Mouse (Mus musculus): ENCODE measurements around the gene Ndufs2. TPM values are rescaled to one million over a fixed set of nuclear protein-coding genes. Genes with fewer than 3 reads are reported as not detected.

Gene Ndufs2
- total RNA-seq (2021) = 100 to 1,000 TPM; 275 to 286 TPM

GRCm38 (mm10) chr1:171250680-171251593 lies at the start of gene Ndufs2:
Gene Ndufs2, minus strand, starts transcription at chr1:171251388.
- DNase-seq = peak in 1 of 2 experiments; percentile 32

GRCm38 (mm10) chr1:171298226-171298625 lies 47.0 kb upstream of the Ndufs2 start:
- DNase-seq = no peak

DNA sequence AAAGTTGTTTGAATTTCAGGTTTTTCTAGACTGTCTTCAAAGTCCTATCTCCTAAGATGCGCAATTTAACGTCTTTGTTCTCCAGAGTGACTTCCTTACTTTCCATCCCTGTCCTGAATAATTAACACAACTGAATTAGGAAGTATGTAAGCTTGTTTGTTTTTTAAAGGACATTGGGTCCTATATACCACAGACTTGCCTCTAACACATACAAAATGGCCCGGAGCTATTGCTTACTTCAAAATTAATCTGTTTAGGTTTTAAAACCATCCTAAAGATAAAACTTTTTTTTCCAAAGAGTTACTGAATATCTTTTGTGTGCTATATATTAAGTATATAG lies 43.8 kb upstream of the Ndufs2 start:
- no peak for DNase-seq

DNA sequence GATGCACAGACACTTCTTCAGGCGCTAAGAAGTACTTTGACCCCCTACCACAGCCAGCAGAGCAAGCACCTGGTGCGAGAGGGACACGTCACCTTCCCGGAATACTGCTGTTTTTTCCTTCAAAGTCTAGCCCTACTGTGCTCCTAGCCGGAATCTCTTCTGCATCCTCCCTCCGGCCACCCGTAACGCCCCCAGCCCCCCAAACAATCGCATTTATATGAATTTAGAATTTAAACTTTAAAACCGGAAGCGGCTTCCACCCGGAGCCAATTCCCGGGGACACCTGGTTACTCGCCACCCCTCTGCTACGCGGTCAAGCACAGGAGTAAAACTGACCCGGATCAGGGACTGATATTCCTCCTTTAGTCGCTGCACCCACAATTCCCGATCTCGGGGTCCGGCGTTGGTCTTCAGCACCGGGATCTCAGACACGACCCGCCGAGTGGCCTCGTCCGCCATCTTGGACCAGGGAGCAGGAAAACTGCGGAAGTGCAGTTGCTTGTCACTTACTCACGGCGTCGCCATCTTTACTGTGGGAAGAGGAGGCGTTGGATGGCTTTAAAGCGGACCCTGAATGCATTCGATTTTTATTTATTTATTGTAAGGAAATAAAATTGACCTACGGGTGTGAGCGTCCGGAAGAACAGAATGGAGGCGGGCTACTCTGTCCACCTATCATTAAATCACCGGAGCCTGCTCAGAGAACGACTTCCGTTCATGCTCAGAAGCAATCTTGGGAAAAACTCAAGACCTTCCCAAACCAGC lies 43.3 kb upstream of the Ndufs2 start, which contains the start of gene Ufc1:
TSS of gene Ufc1 (minus strand) at position 727 of the 765 bp plus-strand sequence.
- DNase-seq = peak; percentile 86 to 87

DNA sequence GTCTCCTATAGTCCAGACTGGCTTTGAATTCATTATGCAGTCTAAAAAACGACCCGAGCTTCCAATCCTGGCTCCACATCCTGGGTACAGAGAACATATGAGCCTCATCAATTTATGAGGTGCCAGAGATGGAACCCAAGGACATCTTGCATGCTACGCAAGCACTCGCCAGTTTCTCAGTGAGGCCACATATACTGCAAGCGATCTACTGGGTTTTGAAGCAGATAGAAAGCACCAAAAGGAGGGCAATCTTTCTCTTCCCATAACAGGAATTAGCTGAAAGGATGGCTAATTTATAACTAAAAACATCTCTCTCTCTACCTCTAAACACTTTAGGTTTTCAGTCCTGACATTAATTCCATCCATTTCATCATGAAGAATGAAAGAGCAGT lies 42.7 kb upstream of the Ndufs2 start:
- DNase-seq = no peak

GRCm38 (mm10) chr1:171293351-171293750 lies 42.2 kb upstream of the Ndufs2 start:
- no peak for DNase-seq

DNA sequence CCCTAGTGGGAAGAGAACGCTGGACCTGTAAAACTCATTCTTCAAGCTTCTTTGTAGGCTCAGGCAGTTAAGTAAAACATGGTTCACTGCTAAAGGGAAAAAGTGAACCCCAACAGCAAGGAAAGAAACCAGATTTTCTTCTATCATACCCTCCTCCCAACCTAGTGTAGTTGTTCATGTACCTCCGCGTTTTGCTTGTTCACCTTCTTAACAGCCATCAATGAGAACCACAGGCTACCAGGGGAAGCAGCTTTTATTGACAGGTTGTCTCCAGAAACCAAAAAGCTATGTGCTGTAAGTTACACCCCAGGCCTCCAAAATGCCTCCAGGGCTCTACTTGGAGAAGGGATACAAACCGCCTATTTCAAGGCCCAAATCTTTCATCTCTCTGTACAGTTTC lies 37.1 kb upstream of the Ndufs2 start:
- DNase-seq = no peak

DNA sequence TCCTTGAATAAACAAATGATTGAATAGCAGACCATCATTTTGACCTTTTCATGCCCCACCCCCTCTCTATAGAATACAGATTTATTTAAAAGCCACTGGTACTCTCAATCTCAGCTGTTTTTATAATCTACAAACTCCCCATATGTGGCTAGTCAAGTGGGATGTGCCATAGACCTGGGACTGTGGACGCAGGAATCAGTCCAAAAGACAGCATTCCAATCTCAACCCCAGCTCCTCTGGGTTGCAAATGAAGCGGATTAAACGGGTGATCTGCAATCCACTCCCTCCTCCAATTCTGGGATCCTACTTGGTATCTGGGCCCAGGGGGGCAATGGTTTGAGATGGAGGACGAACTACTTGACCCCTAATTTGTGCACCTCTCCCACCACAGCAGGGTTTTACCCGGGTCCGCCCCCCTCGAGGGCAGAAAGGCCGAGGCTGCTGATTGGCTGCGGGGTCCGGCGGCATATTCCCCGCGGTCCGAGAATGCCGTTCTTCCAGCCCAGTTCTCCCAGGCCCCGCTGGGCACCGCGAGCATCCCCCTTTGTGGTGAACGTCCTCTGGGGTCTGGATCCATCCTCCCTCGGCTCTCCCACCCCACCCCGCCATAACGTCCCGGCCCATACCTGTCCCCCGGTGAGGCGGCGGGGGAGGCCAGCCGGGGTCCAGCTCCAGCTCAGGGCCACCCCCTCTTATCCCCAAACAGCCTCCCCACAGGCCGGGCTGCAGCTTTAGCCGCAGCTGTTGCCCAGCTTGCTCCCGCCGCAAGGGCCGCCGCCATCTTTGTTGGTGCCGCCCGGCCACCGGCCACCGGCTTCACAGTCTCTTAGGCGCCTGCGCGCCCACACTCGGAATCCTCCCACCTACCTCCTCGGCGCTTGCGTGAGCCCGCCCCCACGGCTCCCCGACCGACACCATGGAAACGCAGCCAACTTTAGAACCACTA lies 36.2 kb upstream of the Ndufs2 start, which contains the start of gene Usp21:
TSS of gene Usp21 (minus strand) at position 856 of the 946 bp plus-strand sequence.
- peak; percentile 94 for DNase-seq

GRCm38 (mm10) chr1:171286517-171286916 lies 35.3 kb upstream of the Ndufs2 start:
- DNase-seq = no peak

- no peak for DNase-seq
Measured at GRCm38 (mm10) chr1:171285096-171285892, 34.1 kb upstream of the Ndufs2 start.

DNA sequence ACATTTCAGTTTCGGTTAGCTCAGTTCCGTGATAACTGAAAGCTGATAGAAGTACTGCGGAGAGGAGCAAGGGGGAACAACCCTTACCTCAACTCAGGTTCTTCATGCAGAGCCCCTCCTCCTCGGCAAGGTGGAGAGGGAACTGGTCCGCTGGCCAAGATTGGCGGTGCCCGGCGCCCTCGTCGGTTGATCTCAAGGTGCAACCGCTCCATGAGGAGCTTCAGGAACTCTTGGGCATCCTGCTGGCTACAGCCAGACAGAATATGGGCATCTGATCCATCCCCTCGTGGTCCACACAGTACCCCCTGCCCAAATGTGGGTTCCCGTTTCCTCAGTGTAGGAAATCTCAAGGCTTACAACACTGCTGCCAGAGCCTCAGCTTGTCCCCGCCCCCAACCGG lies 33.3 kb upstream of the Ndufs2 start:
- no peak for DNase-seq

DNA sequence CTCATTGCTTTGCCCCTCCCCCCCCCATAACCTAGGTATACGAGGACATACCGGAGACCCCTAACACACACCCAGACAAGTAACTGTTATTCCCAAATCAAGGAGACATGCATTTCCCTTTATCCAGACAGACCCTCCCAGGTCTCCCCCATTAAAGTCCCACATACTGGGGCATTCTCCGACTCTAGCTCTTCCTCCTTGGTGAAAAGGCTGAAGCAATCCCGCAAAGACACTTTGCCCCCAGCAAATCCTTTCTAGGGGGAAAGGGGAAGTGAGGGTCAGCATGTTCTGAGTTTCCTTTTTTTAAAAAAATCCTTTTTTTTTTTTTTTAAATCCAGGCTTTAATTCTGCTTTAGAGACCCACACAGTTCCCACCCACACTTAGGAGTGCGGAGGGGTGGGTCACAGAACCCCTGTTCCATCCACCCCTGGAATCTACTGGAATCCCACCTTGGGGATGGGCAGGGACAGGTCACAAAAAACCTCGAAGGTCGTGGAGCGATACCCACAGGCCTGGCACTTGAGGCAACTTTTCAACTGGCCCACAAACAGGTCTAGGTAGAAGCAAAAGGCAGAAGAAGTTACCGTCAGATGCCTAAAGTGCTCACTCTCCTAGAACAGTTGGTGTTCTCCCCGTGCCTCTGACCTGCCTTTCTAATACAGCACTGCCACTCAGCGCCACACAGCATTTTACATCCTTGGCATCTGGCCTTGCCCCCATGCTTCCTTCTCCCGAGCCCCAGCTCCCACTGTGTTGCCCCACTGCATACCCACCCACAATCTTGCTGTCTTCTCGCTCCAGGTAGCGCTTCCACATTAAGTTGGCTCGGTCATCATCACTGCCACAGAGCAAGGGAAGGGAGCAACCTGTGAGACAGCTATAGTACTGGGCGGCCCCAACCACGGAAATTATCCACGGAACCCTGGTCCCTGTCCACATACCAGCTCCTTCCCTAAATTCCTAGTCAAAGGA lies 32.3 kb upstream of the Ndufs2 start:
- DNase-seq = no peak

DNA sequence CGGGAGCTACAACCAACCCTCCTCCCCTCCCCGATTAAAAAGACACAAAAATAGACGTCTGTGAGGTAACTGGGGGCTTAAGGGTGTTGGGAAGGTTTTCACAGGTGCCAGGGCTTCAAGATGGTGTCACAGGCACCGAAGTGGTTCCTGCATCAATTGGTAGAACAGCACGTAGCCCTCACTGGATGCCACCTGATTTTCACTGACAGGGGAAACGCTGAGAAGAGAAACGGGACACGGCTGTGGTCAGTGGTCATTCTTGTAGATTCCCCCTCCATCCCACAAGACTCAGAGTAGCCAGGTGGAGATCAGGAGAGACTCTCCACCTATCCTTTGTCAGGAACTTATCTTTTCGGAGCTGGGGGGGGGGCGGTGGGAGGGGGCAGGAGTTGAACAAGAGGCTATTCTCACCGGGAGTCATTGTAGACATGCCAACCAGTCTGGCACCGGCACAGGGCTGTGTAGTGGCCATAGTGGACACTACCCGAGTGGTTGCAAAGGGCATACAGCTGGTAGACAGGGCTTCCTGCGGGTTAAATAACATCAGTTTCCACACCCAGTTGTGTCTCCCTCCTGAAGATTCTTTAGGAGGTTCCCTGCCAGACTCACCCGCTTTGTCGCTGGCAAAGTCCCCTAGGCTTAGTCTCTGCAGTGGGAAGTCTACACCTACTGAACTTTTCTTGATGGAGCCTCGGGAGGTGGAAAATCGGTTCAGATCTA lies 31.1 kb upstream of the Ndufs2 start:
- no peak for DNase-seq

DNA sequence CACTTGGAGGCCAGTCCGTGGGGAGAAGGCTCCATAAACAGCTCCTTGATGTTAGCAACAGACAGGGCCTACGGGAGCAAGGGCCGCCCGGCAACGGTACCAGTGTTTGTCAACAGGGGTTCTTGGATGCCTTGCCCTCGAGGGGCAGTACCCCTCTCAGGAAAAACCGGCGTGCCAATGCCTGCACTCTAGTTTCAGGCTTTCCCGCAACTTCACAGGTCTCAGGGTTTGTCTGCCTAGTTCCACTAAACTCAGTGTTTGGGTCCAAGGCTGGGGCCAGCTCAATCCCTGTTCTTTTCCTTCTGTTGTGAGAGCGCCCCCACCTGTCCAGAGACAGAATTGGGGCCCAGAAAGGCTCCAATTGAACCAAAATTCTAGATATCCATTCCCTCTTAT lies 30.3 kb upstream of the Ndufs2 start:
- DNase-seq = peak in 1 of 2 experiments; percentile 78

DNA sequence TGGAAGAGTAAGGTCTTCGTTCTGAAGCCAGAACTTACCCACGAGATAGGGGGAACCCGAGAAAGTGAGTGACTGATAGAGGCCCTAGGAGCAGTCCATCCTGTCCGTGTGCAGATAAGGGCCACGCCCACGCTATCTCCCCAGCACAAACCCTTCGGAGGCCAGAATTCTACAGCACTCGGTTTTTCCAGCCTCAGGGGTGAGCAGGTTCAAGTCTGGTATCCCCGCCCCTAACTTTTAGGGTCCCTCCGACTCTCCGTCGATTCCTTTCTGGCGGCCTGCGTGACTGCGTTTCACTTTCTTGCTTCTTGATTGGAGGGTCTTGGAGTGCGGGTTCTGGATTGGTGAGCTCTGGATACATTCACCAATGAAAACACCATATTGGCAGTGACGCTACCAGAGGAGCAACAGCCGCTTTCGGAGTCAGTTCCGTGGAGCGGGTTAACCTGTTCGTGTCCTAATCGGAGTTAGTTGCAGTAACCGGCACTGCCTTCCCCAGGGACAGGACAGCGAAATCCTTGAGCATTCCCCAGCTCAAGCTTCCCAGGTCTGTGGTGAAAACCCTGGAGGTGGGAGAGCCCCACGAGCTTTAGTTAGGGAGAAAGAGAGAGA lies 29.8 kb upstream of the Ndufs2 start, which contains the start of gene Ppox:
TSS of gene Ppox (minus strand) at position 271 of the 612 bp plus-strand sequence.
- peak; percentile 91 to 92 for DNase-seq

- DNase-seq = no peak
Measured at GRCm38 (mm10) chr1:171280250-171280915, 29.2 kb upstream of the Ndufs2 start.

GRCm38 (mm10) chr1:171279721-171280120 lies 28.5 kb upstream of the Ndufs2 start:
- DNase-seq = no peak

DNA sequence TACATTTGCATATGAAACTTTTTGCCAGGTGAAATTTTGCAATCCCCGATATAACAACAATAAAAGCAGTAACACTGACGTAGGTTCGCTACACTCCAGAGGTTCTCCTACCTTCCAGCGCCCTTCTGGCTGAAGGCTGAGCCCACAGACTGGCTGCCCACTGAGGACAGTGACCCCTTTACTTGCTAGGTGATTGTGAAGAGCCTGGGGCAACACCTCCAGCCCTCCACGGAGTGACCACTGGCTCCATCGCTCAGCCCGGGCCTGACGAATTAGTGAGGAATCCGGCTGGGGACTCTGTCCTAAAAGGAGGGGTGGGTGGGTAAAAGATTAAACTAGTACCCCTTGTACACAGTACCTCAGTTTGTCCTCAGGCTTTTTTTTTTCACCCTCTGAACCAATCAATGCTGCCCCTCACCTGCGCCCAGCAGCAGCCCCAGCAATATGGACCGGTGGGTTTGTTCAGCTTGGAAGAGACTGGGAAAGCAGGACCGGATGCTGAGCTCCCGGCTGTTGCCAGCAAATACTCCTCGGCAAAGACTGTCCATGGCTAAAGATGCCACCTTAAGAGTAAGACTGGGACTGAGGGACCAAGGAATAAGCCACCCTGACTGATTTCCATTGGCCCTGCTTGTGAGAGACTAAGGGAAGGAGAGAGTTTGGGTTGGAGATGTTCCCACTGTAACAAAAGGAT lies 28.0 kb upstream of the Ndufs2 start:
- DNase-seq = no peak

Data from layer of hippocampus, postnatal 36 days (tissue).